Mouse (Mus musculus) liver, postnatal 0 days (tissue): Measurements from ENCODE around the gene Anks1. TPM values are rescaled to one million over a fixed set of nuclear protein-coding genes. Genes with fewer than 3 reads are reported as not detected.
A peak's percentile ranks its signal among the peaks of the same experiment; 100 is the strongest.

Experiments
- ATAC-seq: fragments of 200-750 bp; cut with Nextera tagmentation; 2 replicates; pipeline ENCODE4 v1.8.0; 2017; ENCODE audit warnings: mild to moderate bottlenecking, moderate library complexity
- DNase-seq: peaks from one replicate; pipeline ENCODE4 v3.0.0-alpha.2; 2016
- H3K27ac ChIP-seq: fragments of 300-500 bp; sonication (generic); 2 replicates; pipeline ENCODE4 v1.5.1; 2014; ENCODE audit warnings: antibody characterized with exemption, moderate library complexity, mild to moderate bottlenecking, low read depth
- H3K27me3 ChIP-seq: fragments of 300-500 bp; sonication (generic); 2 replicates; pipeline ENCODE4 v1.6.1; 2014; ENCODE audit warnings: low read length, control low read depth, mixed read lengths; ENCODE audit not compliant: insufficient read depth
- H3K36me3 ChIP-seq: fragments of 300-500 bp; sonication (generic); replicated peaks from 2 replicates; pipeline ENCODE4 v1.6.1; 2014; ENCODE audit warnings: mild to moderate bottlenecking, control low read depth, low read length, moderate library complexity, mixed read lengths; ENCODE audit not compliant: insufficient read depth
- H3K4me1 ChIP-seq: fragments of 300-500 bp; sonication (generic); 2 replicates; pipeline ENCODE4 v1.6.1; 2014; ENCODE audit warnings: antibody characterized with exemption, mild to moderate bottlenecking, control low read depth; ENCODE audit not compliant: insufficient read depth
- H3K4me2 ChIP-seq: fragments of 300-500 bp; sonication (generic); 2 replicates; pipeline ENCODE4 v1.6.1; 2014; ENCODE audit warnings: low read depth, mild to moderate bottlenecking, low read length, moderate library complexity, mixed read lengths
- H3K4me3 ChIP-seq: fragments of 300-500 bp; sonication (generic); 2 replicates; pipeline ENCODE4 v1.5.1; 2014; ENCODE audit warnings: low read depth, low read length
- H3K9ac ChIP-seq: fragments of 300-500 bp; sonication (generic); replicated peaks from 2 replicates; pipeline ENCODE4 v1.6.1; 2014; ENCODE audit warnings: mild to moderate bottlenecking, moderate library complexity
- H3K9me3 ChIP-seq: fragments of 300-500 bp; sonication (generic); 2 replicates; pipeline ENCODE4 v1.6.1; 2016; ENCODE audit warnings: mild to moderate bottlenecking, control low read depth, low read length, mixed read lengths
- CTCF ChIP-seq: sonication (generic); IDR thresholded peaks from 2 replicates; pipeline ENCODE4 v1.5.1; 2016; ENCODE audit warnings: antibody characterized with exemption, low read depth
- EP300 ChIP-seq: IDR thresholded peaks from 2 replicates; pipeline ENCODE4 v1.6.1; 2016; ENCODE audit warnings: antibody characterized with exemption, low read depth, mild to moderate bottlenecking
- WGBS: fragments of 180-500 bp; shearing (Covaris S2); extraction: QIAGEN DNeasy Blood & Tissue Kit; methylation state at CpG from one replicate; pipeline ENCODE4 v1.1.7; 2014; ENCODE audit not compliant: insufficient replicate concordance; 5-methylcytosine and 5-hydroxymethylcytosine counted together
- polyA plus RNA-seq: library from polyadenylated mRNA; unstranded; fragments of >200 nt; fragmentation: Nextera tagmentation; extraction: Ambion mirVana; gene quantifications from 2 replicates; pipeline ENCODE4 v1.2.1, GENCODE M21; 2015

The Anks1 gene
- polyA plus RNA-seq, 1 experiment from 2014 or later: 3.0 TPM

DNA sequence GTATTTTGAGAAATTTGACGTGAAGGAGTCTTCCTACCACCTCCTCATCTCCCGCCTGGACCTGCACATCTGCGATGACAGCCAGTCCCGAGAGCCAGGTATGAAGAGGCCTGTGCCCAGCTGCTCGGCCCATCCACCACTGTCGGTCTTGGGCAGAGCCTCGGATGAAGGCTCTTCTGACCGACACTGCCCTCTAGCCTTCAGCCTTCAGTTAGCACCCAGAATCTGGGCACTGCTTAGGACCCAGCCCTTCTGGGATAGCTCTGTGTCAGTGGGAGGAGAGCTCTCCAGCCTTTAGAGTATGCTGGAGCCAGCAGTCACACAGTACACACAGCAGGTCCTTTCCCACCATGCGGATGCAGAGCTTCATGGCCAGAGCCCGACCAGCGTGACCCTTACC is 27.6 kb upstream of the Anks1 start:
- ATAC-seq: 0 out of 2 replicates have a peak, but pooled peaks have one; percentile 21
- WGBS: 71% methylated on average over 11 of the region's 11 CpGs
- peaks cover 33% of the 10 kb centered on the region for H3K36me3 ChIP-seq

DNA sequence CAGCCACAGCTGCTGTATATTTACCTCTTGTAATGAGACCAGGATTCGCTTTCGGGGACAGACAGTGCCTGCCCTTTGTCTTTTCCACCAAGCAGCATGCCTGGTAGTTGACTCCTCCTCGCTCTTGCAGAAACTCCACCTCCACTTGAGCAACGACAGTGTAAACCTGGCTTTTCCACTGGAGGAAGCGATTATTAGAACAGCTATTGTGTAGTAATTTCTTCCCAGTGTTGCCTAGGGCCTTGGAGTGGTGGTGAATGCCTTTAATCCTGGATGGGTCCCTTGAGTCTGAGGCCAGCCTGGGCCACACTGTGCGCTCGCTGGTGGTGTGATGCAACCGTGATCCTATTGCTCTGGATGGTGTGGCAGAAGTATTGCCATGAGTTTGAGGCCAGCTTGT is 26.0 kb upstream of the Anks1 start:
- WGBS: 84% methylated on average over 8 of the region's 8 CpGs
- Histone ChIP-seq H3K9ac (no peak overlapping the region), H3K4me1 (0 out of 2 replicates have a peak, but pooled peaks cover 2% of the 10 kb centered on the region), H3K27ac (no peak overlapping the region), H3K27me3 (no peaks in the 10 kb centered on the region), H3K4me3 (no peak overlapping the region), H3K9me3 (no peaks in the 10 kb centered on the region), H3K36me3 (peaks cover 46% of the 10 kb centered on the region), H3K4me2 (no peak overlapping the region)
- TF ChIP-seq EP300: no peak
- TF ChIP-seq CTCF: no peak
- ATAC-seq (peak; percentile 50; the same call in 1 of the 2 replicates), DNase-seq (no peak)

More for the DNA sequence above, 27.6 kb upstream of the Anks1 start:
- no peak overlapping the region for H3K9ac ChIP-seq
- H3K4me2 ChIP-seq: no peak overlapping the region
- no peak for DNase-seq
- no peak overlapping the region for H3K27ac ChIP-seq
- peak; percentile 58 for TF ChIP-seq CTCF
- TF ChIP-seq EP300: no peak
- 0 out of 2 replicates have a peak, but pooled peaks cover 2% of the 10 kb centered on the region for H3K4me1 ChIP-seq
- no peaks in the 10 kb centered on the region for H3K9me3 ChIP-seq
- no peak overlapping the region for H3K4me3 ChIP-seq
- no peaks in the 10 kb centered on the region for H3K27me3 ChIP-seq

GRCm38 (mm10) chr17:27883994-27884393 is 25.1 kb upstream of the Anks1 start:
- H3K27ac ChIP-seq: no peak overlapping the region
- no peak for TF ChIP-seq EP300
- no peak for TF ChIP-seq CTCF
- H3K4me3 ChIP-seq: no peak overlapping the region
- DNase-seq (no peak), ATAC-seq (no peak)
- WGBS: 87% methylated on average over 6 of the region's 6 CpGs
- 0 out of 2 replicates have a peak, but pooled peaks cover 2% of the 10 kb centered on the region for H3K4me1 ChIP-seq
- H3K36me3 ChIP-seq: peaks cover 48% of the 10 kb centered on the region
- H3K4me2 ChIP-seq: no peak overlapping the region
- no peak overlapping the region for H3K9ac ChIP-seq
- H3K27me3 ChIP-seq: no peaks in the 10 kb centered on the region
- H3K9me3 ChIP-seq: no peaks in the 10 kb centered on the region

DNA sequence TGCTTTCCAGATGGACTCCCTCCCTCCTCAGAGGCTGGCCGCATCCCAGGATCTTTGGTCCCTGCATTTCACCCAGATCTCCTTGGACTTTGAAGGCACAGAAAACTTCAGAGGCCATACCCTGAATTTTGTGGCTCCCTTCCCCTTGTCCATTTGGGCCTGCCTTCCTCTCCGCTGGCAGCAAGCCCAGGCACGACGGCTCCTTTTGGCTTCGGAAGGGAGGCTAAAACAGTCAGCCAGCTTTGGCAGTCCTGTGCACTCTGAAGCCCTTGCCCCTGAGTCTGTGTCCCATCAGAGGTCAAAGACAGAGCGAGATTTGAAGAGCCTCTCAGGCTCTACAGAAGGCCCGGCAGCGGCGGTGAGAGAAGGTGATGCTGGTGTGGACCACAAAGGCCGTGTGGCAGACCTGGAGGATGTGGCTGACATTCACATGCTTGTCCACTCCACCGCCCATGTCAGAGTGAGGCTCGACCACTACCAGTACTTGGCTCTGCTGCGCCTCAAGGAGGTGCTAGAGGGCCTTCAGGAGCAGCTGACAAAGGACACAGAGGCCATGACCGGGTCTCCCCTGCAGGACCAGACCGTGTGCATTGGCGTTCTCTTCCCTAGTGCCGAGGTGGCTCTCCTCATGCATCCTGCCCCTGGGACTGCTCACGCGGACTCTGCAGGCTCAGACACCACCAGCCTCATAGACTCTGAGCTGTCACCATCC is 22.5 kb upstream of the Anks1 start:
- H3K9me3 ChIP-seq: no peaks in the 10 kb centered on the region
- 0 out of 2 replicates have a peak, but pooled peaks cover 2% of the 10 kb centered on the region for H3K4me1 ChIP-seq
- no peak for DNase-seq
- H3K9ac ChIP-seq: no peak overlapping the region
- no peak overlapping the region for H3K27ac ChIP-seq
- 87% methylated on average over 19 of the region's 19 CpGs for WGBS
- H3K36me3 ChIP-seq: peaks cover 59% of the 10 kb centered on the region
- H3K4me3 ChIP-seq: no peak overlapping the region
- no peak overlapping the region for H3K4me2 ChIP-seq
- TF ChIP-seq CTCF (peak; percentile 30), EP300 (no peak)
- no peak for ATAC-seq
- H3K27me3 ChIP-seq: no peaks in the 10 kb centered on the region

DNA sequence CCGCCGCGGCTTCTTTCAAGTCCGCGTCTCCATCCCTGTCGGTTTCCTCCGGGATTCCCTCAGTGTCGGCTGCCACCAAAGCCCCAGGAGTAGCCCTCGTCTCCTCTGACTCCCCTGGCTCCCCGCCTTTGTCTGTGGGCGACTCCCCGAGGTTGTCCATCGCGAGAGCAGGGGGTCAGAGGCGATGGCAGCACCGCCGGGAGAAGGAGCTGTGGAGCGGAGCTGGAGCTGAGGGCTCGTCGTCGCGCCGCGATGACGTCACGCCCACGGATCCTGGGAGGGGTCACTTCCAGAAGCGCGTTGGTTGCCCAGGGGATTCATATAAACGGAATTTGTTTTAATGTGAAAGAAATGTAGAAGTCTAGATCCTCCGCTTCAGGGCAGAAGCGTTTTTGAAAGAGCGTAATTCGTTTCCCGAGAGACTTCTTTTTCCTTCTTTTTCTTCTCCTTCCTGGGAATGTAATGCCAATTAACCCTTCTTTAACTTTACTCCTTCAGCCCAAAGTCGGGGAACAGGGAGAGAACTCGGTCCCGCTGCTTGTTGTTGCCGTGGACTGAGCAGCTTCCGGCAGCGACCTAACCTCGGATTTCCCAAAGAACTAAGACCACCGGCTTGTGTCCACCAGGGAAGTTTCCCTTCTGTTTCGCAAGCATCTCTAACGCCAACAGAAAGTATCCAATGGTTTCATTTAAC is 1.4 kb upstream of the Anks1 start:
- Histone ChIP-seq H3K27ac (peak overlapping the region; percentile 85), H3K4me2 (peak overlapping the region; percentile 94), H3K4me1 (peaks cover 19% of the 10 kb centered on the region), H3K36me3 (peaks cover 13% of the 10 kb centered on the region), H3K9ac (peak overlapping the region; percentile 88), H3K27me3 (no peaks in the 10 kb centered on the region), H3K9me3 (no peaks in the 10 kb centered on the region), H3K4me3 (peak overlapping the region; percentile 88)
- TF ChIP-seq CTCF (peak; percentile 62), EP300 (0 out of 2 replicates have a peak, but pooled peaks have one; percentile 42)
- ATAC-seq: peak; percentile 74
- peak; percentile 94 for DNase-seq
- under 1% methylated on average over 45 of the region's 45 CpGs for WGBS

DNA sequence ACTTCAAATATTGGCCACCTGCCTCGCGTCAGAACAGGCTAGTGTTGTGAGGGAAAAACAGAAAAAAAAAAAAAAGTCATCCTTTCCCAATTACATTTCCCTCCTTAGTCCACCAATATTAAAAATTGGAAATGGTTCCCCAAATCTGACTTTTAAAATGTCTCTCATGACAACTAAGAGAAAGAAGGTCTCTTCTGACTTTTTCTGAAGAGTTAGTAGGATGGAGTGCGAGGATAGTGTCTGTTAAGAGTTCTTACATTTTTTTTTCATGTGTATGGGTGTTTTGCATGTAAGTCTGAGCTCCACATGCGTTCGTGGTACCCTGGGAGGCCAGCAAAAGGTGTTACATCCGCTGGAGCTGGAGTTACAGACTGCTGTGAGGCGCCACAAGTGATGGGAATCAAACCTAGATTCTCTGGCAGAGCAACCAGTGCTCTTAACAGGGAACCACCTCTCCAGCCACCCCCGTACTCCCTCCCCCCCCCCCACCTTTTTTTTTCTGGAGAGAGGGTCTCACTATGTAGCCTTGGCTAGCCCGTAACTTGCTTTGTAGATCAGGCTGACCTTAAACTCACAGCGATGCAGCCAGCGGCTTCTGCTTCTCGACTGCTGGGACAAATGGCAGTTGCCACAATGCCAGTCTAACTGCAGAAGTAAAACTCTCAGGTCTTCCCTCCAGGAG is 759 bp upstream of the Anks1 start:
- H3K9ac ChIP-seq: peak overlapping the region; percentile 88
- peak; percentile 48; the same call in 1 of the 2 replicates for ATAC-seq
- TF ChIP-seq CTCF (peak; percentile 61; the same call in 1 of the 2 replicates), EP300 (no peak)
- H3K36me3 ChIP-seq: peaks cover 10% of the 10 kb centered on the region
- H3K9me3 ChIP-seq: no peaks in the 10 kb centered on the region
- peak; percentile 32 for DNase-seq
- 0% methylated on average over 12 of the region's 12 CpGs for WGBS
- peak overlapping the region; percentile 85 for H3K27ac ChIP-seq
- H3K4me1 ChIP-seq: peaks cover 19% of the 10 kb centered on the region
- H3K4me3 ChIP-seq: peak overlapping the region; percentile 88
- no peaks in the 10 kb centered on the region for H3K27me3 ChIP-seq
- peak overlapping the region; percentile 94 for H3K4me2 ChIP-seq
